Mouse (Mus musculus) liver, embryonic 12.5 days (tissue): Measurements from ENCODE around the gene Agbl3. TPM values are rescaled to one million over a fixed set of nuclear protein-coding genes. Genes with fewer than 3 reads are reported as not detected.

Experiments used
- ATAC-seq: fragments of 200-750 bp; cut with Nextera tagmentation; 2 replicates; pipeline ENCODE4 v1.8.0; 2017; ENCODE audit warnings: moderate number of reproducible peaks, mild to moderate bottlenecking, moderate library complexity
- H3K27ac ChIP-seq: fragments of 300-500 bp; sonication (generic); 2 replicates; pipeline ENCODE4 v1.5.1; 2016; ENCODE audit warnings: mild to moderate bottlenecking
- H3K27me3 ChIP-seq: fragments of 300-500 bp; sonication (generic); replicated peaks from 2 replicates; pipeline ENCODE4 v1.6.1; 2016; ENCODE audit warnings: mild to moderate bottlenecking, moderate library complexity
- H3K36me3 ChIP-seq: fragments of 300-500 bp; sonication (generic); 2 replicates; pipeline ENCODE4 v1.6.1; 2016; ENCODE audit warnings: mild to moderate bottlenecking, moderate library complexity
- H3K4me1 ChIP-seq: fragments of 300-500 bp; sonication (generic); 2 replicates; pipeline ENCODE4 v1.6.1; 2016
- H3K4me2 ChIP-seq: fragments of 300-500 bp; sonication (generic); 2 replicates; pipeline ENCODE4 v1.6.1; 2016; ENCODE audit warnings: mild to moderate bottlenecking, moderate library complexity
- H3K4me3 ChIP-seq: fragments of 300-500 bp; sonication (generic); 2 replicates; pipeline ENCODE4 v1.5.1; 2016; ENCODE audit warnings: mild to moderate bottlenecking, moderate library complexity
- H3K9ac ChIP-seq: fragments of 300-500 bp; sonication (generic); 2 replicates; pipeline ENCODE4 v1.6.1; 2016; ENCODE audit warnings: mild to moderate bottlenecking, moderate library complexity
- H3K9me3 ChIP-seq: fragments of 300-500 bp; sonication (generic); replicated peaks from 2 replicates; pipeline ENCODE4 v1.6.1; 2016; ENCODE audit warnings: mild to moderate bottlenecking, moderate library complexity
- WGBS: fragments of 180-500 bp; shearing (Covaris S2); methylation state at CpG from one replicate; pipeline ENCODE4 v1.1.7; 2016; ENCODE audit not compliant: insufficient replicate concordance; 5-methylcytosine and 5-hydroxymethylcytosine counted together
- polyA plus RNA-seq: library from polyadenylated mRNA; unstranded; fragments of >200 nt; fragmentation: Nextera tagmentation; extraction: Ambion mirVana; gene quantifications from 2 replicates; pipeline ENCODE4 v1.2.1, GENCODE M21; 2016

Gene Agbl3
- polyA plus RNA-seq, 1 experiment from 2014 or later, result 6.0 TPM

GRCm38 (mm10) chr6:34810651-34811050, 30.4 kb downstream of the Agbl3 start:
- H3K4me1 ChIP-seq, result peaks cover 12% of the 10 kb centered on the region
- H3K4me3 ChIP-seq, result no peak overlapping the region
- H3K36me3 ChIP-seq, result no peaks in the 10 kb centered on the region
- H3K27ac ChIP-seq, result no peak overlapping the region
- no peak overlapping the region for H3K4me2 ChIP-seq
- no peaks in the 10 kb centered on the region for H3K27me3 ChIP-seq
- no peak overlapping the region for H3K9ac ChIP-seq
- no peak for ATAC-seq
- WGBS, result 39% methylated on average over 4 of the region's 4 CpGs
- H3K9me3 ChIP-seq, result no peaks in the 10 kb centered on the region

DNA sequence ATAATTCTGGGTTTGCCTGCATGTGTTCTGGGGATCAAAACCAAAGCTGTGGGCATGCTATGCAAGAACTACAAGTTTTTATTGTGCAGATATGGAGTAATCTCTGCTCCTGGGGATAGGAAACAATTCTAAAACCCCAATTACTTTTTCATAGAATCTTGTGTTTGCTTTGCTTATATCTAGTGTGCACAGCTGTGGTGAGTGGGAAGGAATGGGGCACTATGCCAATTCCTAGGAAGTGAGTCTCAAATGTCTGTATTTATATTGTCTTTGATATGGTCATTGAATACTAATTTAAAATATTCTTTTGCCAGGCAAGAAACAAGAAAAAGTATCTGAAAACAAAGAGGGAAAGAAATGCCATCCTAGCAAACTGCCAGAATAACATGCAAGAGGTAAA, 44.2 kb downstream of the Agbl3 start:
- H3K4me1 ChIP-seq, result no peaks in the 10 kb centered on the region
- H3K9me3 ChIP-seq, result no peaks in the 10 kb centered on the region
- no peak overlapping the region for H3K4me2 ChIP-seq
- no peak for ATAC-seq
- no peak overlapping the region for H3K27ac ChIP-seq
- H3K4me3 ChIP-seq, result no peak overlapping the region
- H3K36me3 ChIP-seq, result no peaks in the 10 kb centered on the region
- H3K9ac ChIP-seq, result no peak overlapping the region
- H3K27me3 ChIP-seq, result no peaks in the 10 kb centered on the region

GRCm38 (mm10) chr6:34832352-34832751, 52.1 kb downstream of the Agbl3 start:
- Histone ChIP-seq H3K4me1 (no peaks in the 10 kb centered on the region), H3K9me3 (no peaks in the 10 kb centered on the region), H3K27ac (no peak overlapping the region), H3K36me3 (no peaks in the 10 kb centered on the region), H3K9ac (no peak overlapping the region), H3K4me2 (no peak overlapping the region), H3K4me3 (no peak overlapping the region), H3K27me3 (no peaks in the 10 kb centered on the region)
- ATAC-seq, result no peak
- 84% methylated on average over 5 of the region's 5 CpGs for WGBS

DNA sequence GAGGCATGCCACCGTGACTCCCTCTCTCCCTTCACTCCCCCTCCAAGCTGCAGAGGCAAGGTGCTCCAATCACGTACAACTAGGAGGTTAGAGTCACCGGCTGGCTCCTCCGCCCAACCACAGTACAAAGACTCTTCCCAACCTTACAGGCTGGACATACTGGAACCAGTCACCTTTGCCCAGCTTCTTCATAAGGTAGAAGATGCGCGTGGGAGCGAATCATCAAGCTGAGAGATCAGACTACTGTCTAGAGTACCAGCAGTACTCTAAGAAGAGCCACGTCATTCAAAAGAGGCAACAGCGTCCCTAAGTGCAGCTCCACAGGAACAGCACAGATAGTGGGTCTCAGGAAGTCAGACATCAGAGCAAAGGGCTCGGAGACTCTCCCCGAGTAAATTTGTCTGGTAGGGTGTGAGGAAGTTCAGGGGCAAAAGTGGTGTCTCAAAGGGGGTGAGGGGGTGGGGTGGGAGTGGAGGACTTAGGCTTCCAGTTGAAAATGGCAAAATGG, 81.4 kb downstream of the Agbl3 start:
- ATAC-seq, result no peak
- Histone ChIP-seq H3K9me3 (no peaks in the 10 kb centered on the region), H3K27ac (no peak overlapping the region), H3K4me3 (no peak overlapping the region), H3K27me3 (no peaks in the 10 kb centered on the region), H3K36me3 (no peaks in the 10 kb centered on the region), H3K4me1 (peaks cover 50% of the 10 kb centered on the region), H3K4me2 (peak overlapping the region; percentile 62), H3K9ac (no peak overlapping the region)
- WGBS, result 55% methylated on average over 11 of the region's 11 CpGs

DNA sequence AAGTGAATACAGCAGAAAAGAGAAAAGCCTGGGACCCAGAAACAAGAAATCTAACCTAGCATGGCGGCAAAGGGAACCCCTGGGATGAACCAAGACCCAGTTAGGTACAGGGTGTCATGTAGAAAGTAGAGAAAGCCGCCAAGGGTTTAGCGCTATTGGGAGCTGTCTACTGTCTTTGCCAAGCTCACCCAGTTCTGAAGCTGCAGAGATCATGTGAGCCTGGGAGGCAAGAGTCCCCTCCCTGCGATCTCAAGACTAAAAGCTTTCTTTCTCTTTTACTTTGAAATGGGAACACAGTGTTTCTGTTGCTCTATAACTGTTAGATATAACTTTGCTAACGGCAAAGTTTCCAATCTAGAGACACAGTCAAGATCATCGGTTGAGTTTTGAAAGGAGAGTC, 82.1 kb downstream of the Agbl3 start:
- Histone ChIP-seq H3K4me2 (peak overlapping the region; percentile 62), H3K36me3 (no peaks in the 10 kb centered on the region), H3K4me3 (peak overlapping the region; percentile 44), H3K27me3 (no peaks in the 10 kb centered on the region), H3K27ac (peak overlapping the region; percentile 66), H3K4me1 (peaks cover 58% of the 10 kb centered on the region), H3K9me3 (no peaks in the 10 kb centered on the region), H3K9ac (peak overlapping the region; percentile 53; the same call in 1 of the 2 replicates)
- 75% methylated on average over 6 of the region's 6 CpGs for WGBS
- no peak for ATAC-seq

DNA sequence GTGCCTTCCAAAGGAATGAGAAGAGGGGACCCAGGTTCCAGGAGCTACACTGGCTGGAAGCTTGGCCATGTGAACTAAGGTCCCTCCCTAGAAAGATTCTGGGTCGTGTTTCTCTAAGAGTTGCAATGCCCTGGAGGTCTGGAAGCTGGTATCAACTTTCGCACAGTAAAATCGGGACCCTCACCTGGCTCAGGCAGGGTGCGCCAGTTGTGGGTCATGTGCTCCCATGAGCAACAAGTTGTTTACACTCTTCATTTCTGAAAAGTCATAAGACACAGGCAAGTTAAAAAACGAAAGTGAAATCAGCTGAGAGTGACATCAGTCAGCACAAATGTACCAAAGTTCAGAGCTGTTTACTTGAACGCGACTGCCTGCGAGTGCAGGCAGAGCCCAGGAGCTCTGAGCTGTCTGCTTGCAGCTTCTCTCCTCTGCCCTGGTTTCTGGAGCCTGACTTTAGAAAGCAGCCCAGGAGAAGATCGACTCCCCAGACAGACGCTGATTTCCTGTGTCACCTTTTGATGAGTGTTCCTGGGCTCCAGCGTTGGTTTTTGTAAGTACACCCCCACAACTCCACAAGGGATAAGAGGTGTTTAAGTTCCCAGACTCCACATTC, 82.7 kb downstream of the Agbl3 start, which contains the start of gene Tmem140:
Gene Tmem140 (plus strand): TSS at position 356 of the 613 bp plus-strand sequence.
- peak; percentile 63 for ATAC-seq
- H3K36me3 ChIP-seq, result no peaks in the 10 kb centered on the region
- peaks cover 63% of the 10 kb centered on the region for H3K4me1 ChIP-seq
- H3K4me2 ChIP-seq, result peak within 1 kb of the TSS; percentile 62
- no peaks in the 10 kb centered on the region for H3K27me3 ChIP-seq
- H3K9ac ChIP-seq, result peak within 1 kb of the TSS; percentile 53
- H3K4me3 ChIP-seq, result peak within 1 kb of the TSS; percentile 44
- peak within 1 kb of the TSS; percentile 66 for H3K27ac ChIP-seq
- WGBS, result 23% methylated on average over 11 of the region's 11 CpGs
- H3K9me3 ChIP-seq, result no peaks in the 10 kb centered on the region

GRCm38 (mm10) chr6:34863786-34864514, 83.7 kb downstream of the Agbl3 start:
- Histone ChIP-seq H3K27me3 (no peaks in the 10 kb centered on the region), H3K9me3 (no peaks in the 10 kb centered on the region), H3K36me3 (no peaks in the 10 kb centered on the region), H3K4me1 (peaks cover 73% of the 10 kb centered on the region), H3K4me2 (no peak overlapping the region), H3K4me3 (no peak overlapping the region), H3K27ac (peak overlapping the region; percentile 13; the same call in 1 of the 2 replicates), H3K9ac (0 out of 2 replicates have a peak overlapping the region, but pooled peaks have one; percentile 14)
- 43% methylated on average over 9 of the region's 9 CpGs for WGBS
- no peak for ATAC-seq

DNA sequence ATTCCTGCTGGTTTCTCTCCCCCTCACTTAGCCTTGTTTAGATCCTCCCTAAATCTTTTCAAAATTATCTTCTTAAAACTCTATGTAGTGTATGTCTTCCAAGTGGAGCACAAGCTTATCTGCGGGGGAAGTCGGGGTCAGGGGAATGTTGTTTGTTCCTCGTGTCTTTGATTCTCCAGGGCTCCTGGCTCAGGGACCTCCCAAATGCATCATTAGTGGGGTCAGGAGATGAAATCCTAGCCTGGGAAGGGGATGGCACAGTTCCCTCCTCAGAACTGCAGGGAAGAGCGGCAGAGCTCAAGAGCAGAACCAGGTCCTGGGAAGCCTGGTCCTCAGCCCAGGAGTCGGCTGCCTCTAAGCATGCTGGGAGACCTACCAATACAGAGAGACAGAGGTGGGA, 85.0 kb downstream of the Agbl3 start:
- peak overlapping the region; percentile 65 for H3K27ac ChIP-seq
- H3K9ac ChIP-seq, result no peak overlapping the region
- ATAC-seq, result no peak
- H3K4me3 ChIP-seq, result no peak overlapping the region
- H3K4me2 ChIP-seq, result 0 out of 2 replicates have a peak overlapping the region, but pooled peaks have one; percentile 12
- H3K27me3 ChIP-seq, result no peaks in the 10 kb centered on the region
- H3K4me1 ChIP-seq, result peaks cover 86% of the 10 kb centered on the region
- 65% methylated on average over 5 of the region's 5 CpGs for WGBS
- H3K36me3 ChIP-seq, result no peaks in the 10 kb centered on the region
- no peaks in the 10 kb centered on the region for H3K9me3 ChIP-seq

GRCm38 (mm10) chr6:34865711-34866593, 85.7 kb downstream of the Agbl3 start:
- H3K27me3 ChIP-seq, result no peaks in the 10 kb centered on the region
- peak overlapping the region; percentile 65 for H3K27ac ChIP-seq
- peak overlapping the region; percentile 12; the same call in 1 of the 2 replicates for H3K4me2 ChIP-seq
- no peaks in the 10 kb centered on the region for H3K9me3 ChIP-seq
- no peak overlapping the region for H3K4me3 ChIP-seq
- 19% methylated on average over 7 of the region's 7 CpGs for WGBS
- no peak overlapping the region for H3K9ac ChIP-seq
- H3K36me3 ChIP-seq, result no peaks in the 10 kb centered on the region
- peaks cover 93% of the 10 kb centered on the region for H3K4me1 ChIP-seq
- peak; percentile 13; the same call in 1 of the 2 replicates for ATAC-seq

DNA sequence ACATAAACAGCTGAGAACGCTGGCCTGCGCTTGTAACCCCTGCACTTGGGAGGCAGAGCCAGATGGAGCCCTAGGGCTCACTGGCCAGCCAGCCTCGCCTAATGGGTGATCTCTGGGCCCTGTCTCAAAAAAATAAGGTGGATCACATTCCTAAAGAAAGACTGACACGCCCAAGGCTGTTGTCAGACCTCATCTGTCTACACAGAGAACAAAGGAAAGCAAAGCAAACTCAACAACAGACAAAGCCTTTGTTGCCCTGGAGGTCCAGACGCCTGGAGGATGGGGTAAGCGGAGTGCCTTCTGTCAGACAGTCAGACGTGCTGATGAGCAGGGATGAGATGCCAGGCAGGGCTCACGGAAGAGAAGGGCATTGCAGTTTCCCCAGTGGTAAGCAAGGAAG, 86.6 kb downstream of the Agbl3 start:
- H3K4me3 ChIP-seq, result no peak overlapping the region
- H3K4me1 ChIP-seq, result peaks cover 87% of the 10 kb centered on the region
- ATAC-seq, result no peak
- H3K4me2 ChIP-seq, result no peak overlapping the region
- H3K9me3 ChIP-seq, result no peaks in the 10 kb centered on the region
- H3K27me3 ChIP-seq, result no peaks in the 10 kb centered on the region
- no peaks in the 10 kb centered on the region for H3K36me3 ChIP-seq
- 74% methylated on average over 8 of the region's 8 CpGs for WGBS
- no peak overlapping the region for H3K9ac ChIP-seq
- peak overlapping the region; percentile 38; the same call in 1 of the 2 replicates for H3K27ac ChIP-seq

DNA sequence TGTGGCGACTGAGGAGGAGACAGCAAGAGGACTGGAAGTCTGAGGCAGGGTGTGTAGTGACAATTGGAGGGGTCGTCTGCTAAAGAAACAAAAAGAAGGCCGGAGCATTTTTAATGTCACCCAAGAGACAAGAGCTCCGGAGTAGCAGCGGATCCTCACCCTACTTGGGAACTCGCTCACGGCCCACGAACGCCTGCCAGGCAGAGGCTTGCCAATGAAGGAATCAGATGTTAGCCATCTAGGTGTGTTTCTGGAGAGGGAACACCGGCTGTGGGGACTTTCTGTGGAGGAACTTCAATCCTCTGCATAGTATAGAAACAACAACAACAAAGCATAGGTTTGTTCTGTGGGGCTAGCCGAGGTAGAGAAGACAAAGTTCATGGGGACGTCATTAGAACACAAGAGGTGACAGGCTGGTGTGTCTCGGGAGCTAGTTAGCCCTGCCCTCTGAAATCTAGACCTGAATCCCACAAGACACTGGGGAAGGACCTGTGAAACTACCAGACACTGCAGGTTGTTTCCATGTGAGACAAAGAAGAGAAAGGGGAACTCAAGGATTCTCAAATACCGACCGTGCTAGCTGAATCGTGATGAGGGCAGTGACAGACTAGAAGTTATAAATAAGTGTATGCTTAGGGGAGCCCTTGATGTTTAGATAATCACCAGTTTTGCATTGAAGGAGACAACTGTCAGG, 87.2 kb downstream of the Agbl3 start:
- Histone ChIP-seq H3K4me3 (no peak overlapping the region), H3K4me1 (peaks cover 89% of the 10 kb centered on the region), H3K27ac (peak overlapping the region; percentile 92; the same call in 1 of the 2 replicates), H3K36me3 (peaks cover 2% of the 10 kb centered on the region), H3K9me3 (no peaks in the 10 kb centered on the region), H3K27me3 (no peaks in the 10 kb centered on the region), H3K9ac (0 out of 2 replicates have a peak overlapping the region, but pooled peaks have one; percentile 20), H3K4me2 (peak overlapping the region; percentile 64)
- ATAC-seq, result no peak
- WGBS, result 63% methylated on average over 16 of the region's 16 CpGs
